Mouse (Mus musculus): ENCODE data around the gene Ssh3. TPM values are rescaled to one million over a fixed set of nuclear protein-coding genes. Genes with fewer than 3 reads are reported as not detected.

Ssh3 gene
- polyA plus RNA-seq, 1 experiment from 2014 or later = 33.6 TPM

Small RNA genes lying within 50 kb of the gene (microRNA-seq; reads per million reads assigned to microRNA genes)
- gene Gm26115 (not detected), gene Mir6985 (1.1 reads per million)

Other genes with a start within 250 kb of the Ssh3 start
- gene Gstp1, start 231.2 kb downstream of the Ssh3 start, polyA plus RNA-seq (2015; fragmentation: Nextera tagmentation; extraction: Ambion mirVana) = 1,107 and 1,114 TPM in 2 replicates
- 33.6 and 65.0 TPM in 2 replicates for gene Gstp2, start 223.2 kb downstream of the Ssh3 start, polyA plus RNA-seq (2015; fragmentation: Nextera tagmentation; extraction: Ambion mirVana)
- gene Gstp3, start 209.6 kb downstream of the Ssh3 start, polyA plus RNA-seq (2015; fragmentation: Nextera tagmentation; extraction: Ambion mirVana) = 15.1 and 18.1 TPM in 2 replicates
- 2.1 and 3.1 TPM in 2 replicates for gene Cabp2, start 187.6 kb downstream of the Ssh3 start, polyA plus RNA-seq (2015; fragmentation: Nextera tagmentation; extraction: Ambion mirVana)
- 159 TPM in 2 replicates for gene Cdk2ap2, start 172.0 kb downstream of the Ssh3 start, polyA plus RNA-seq (2015; fragmentation: Nextera tagmentation; extraction: Ambion mirVana)
- 17.5 and 19.7 TPM in 2 replicates for gene Pitpnm1, start 169.2 kb downstream of the Ssh3 start, polyA plus RNA-seq (2015; fragmentation: Nextera tagmentation; extraction: Ambion mirVana)
- 78.4 and 81.2 TPM in 2 replicates for gene Aip, start 143.3 kb downstream of the Ssh3 start, polyA plus RNA-seq (2015; fragmentation: Nextera tagmentation; extraction: Ambion mirVana)
- gene Gpr152, start 129.4 kb downstream of the Ssh3 start, polyA plus RNA-seq (2015; fragmentation: Nextera tagmentation; extraction: Ambion mirVana) = 0.04 TPM in 1 of 2 replicates, not detected in the other
- 0.11 and 0.20 TPM in 2 replicates for gene Cabp4, start 125.1 kb downstream of the Ssh3 start, polyA plus RNA-seq (2015; fragmentation: Nextera tagmentation; extraction: Ambion mirVana)
- 264 and 288 TPM in 2 replicates for gene Coro1b, start 120.6 kb downstream of the Ssh3 start, polyA plus RNA-seq (2015; fragmentation: Nextera tagmentation; extraction: Ambion mirVana)
- gene Ptprcap, start 115.6 kb downstream of the Ssh3 start, polyA plus RNA-seq (2015; fragmentation: Nextera tagmentation; extraction: Ambion mirVana) = 5.8 and 6.7 TPM in 2 replicates
- 43.9 and 49.7 TPM in 2 replicates for gene Rps6kb2, start 105.8 kb downstream of the Ssh3 start, polyA plus RNA-seq (2015; fragmentation: Nextera tagmentation; extraction: Ambion mirVana)
- 1.3 and 1.4 TPM in 2 replicates for gene Carns1, start 93.7 kb downstream of the Ssh3 start, polyA plus RNA-seq (2015; fragmentation: Nextera tagmentation; extraction: Ambion mirVana)
- gene Tbc1d10c, start 77.9 kb downstream of the Ssh3 start, polyA plus RNA-seq (2015; fragmentation: Nextera tagmentation; extraction: Ambion mirVana) = 3.6 and 4.0 TPM in 2 replicates
- gene Ppp1ca, start 77.1 kb downstream of the Ssh3 start, polyA plus RNA-seq (2015; fragmentation: Nextera tagmentation; extraction: Ambion mirVana) = 759 and 799 TPM in 2 replicates
- gene Rad9a, start 67.5 kb downstream of the Ssh3 start, polyA plus RNA-seq (2015; fragmentation: Nextera tagmentation; extraction: Ambion mirVana) = 31.7 and 34.2 TPM in 2 replicates
- gene Clcf1, start 54.9 kb downstream of the Ssh3 start, polyA plus RNA-seq (2015; fragmentation: Nextera tagmentation; extraction: Ambion mirVana) = 5.9 TPM in 2 replicates
- not detected in 2 replicates for gene AC109138.7, start 54.8 kb downstream of the Ssh3 start, polyA plus RNA-seq (2015; fragmentation: Nextera tagmentation; extraction: Ambion mirVana)
- gene Pold4, start 37.3 kb downstream of the Ssh3 start, polyA plus RNA-seq (2015; fragmentation: Nextera tagmentation; extraction: Ambion mirVana) = 46.7 and 52.9 TPM in 2 replicates
- gene Ankrd13d, start 14.0 kb upstream of the Ssh3 start, polyA plus RNA-seq (2015; fragmentation: Nextera tagmentation; extraction: Ambion mirVana) = 4.1 and 4.6 TPM in 2 replicates
- 15.3 and 15.4 TPM in 2 replicates for gene Grk2, start 37.0 kb upstream of the Ssh3 start, polyA plus RNA-seq (2015; fragmentation: Nextera tagmentation; extraction: Ambion mirVana)
- gene Kdm2a, start 129.1 kb upstream of the Ssh3 start, polyA plus RNA-seq (2015; fragmentation: Nextera tagmentation; extraction: Ambion mirVana) = 31.4 and 34.8 TPM in 2 replicates
- gene Rhod, start 170.3 kb upstream of the Ssh3 start, polyA plus RNA-seq (2015; fragmentation: Nextera tagmentation; extraction: Ambion mirVana) = 24.1 and 28.2 TPM in 2 replicates
- gene Syt12, start 208.3 kb upstream of the Ssh3 start, polyA plus RNA-seq (2015; fragmentation: Nextera tagmentation; extraction: Ambion mirVana) = 0.34 and 0.36 TPM in 2 replicates
- gene 2010003K11Rik, start 229.4 kb upstream of the Ssh3 start, polyA plus RNA-seq (2015; fragmentation: Nextera tagmentation; extraction: Ambion mirVana) = 21.6 and 35.7 TPM in 2 replicates
- gene Pcx, start 241.3 kb upstream of the Ssh3 start, polyA plus RNA-seq (2015; fragmentation: Nextera tagmentation; extraction: Ambion mirVana) = 16.6 and 17.7 TPM in 2 replicates